Mouse (Mus musculus) limb, embryonic 13.5 days (tissue): Measurements from ENCODE around the gene 1700019A02Rik. TPM values are rescaled to one million over a fixed set of nuclear protein-coding genes. Genes with fewer than 3 reads are reported as not detected.

ENCODE experiments used
- ATAC-seq: fragments of 200-750 bp; cut with Nextera tagmentation; 2 replicates; pipeline ENCODE4 v1.8.0; 2017; ENCODE audit warnings: low read depth, moderate number of reproducible peaks, moderate TSS enrichment; ENCODE audit not compliant: low FRiP score
- H3K27ac ChIP-seq: fragments of 300-500 bp; sonication (generic); 2 replicates; pipeline ENCODE4 v1.5.1; 2015; ENCODE audit warnings: inconsistent platforms, mild to moderate bottlenecking, moderate library complexity
- H3K27me3 ChIP-seq: fragments of 300-500 bp; sonication (generic); 2 replicates; pipeline ENCODE4 v1.6.1; 2015; ENCODE audit warnings: mild to moderate bottlenecking, inconsistent platforms
- H3K36me3 ChIP-seq: fragments of 300-500 bp; sonication (generic); 2 replicates; pipeline ENCODE4 v1.6.1; 2015; ENCODE audit warnings: inconsistent platforms, mild to moderate bottlenecking, moderate library complexity
- H3K4me1 ChIP-seq: fragments of 300-500 bp; sonication (generic); 2 replicates; pipeline ENCODE4 v1.6.1; 2015; ENCODE audit warnings: inconsistent platforms
- H3K4me2 ChIP-seq: fragments of 300-500 bp; sonication (generic); replicated peaks from 2 replicates; pipeline ENCODE4 v1.6.1; 2015; ENCODE audit warnings: inconsistent platforms, mild to moderate bottlenecking, moderate library complexity
- H3K4me3 ChIP-seq: fragments of 300-500 bp; sonication (generic); 2 replicates; pipeline ENCODE4 v1.5.1; 2015; ENCODE audit warnings: moderate library complexity, mild to moderate bottlenecking, inconsistent platforms
- H3K9ac ChIP-seq: fragments of 300-500 bp; sonication (generic); 2 replicates; pipeline ENCODE4 v1.6.1; 2015; ENCODE audit warnings: mild to moderate bottlenecking, inconsistent platforms
- H3K9me3 ChIP-seq: fragments of 300-500 bp; sonication (generic); 2 replicates; pipeline ENCODE4 v1.6.1; 2016; ENCODE audit warnings: inconsistent platforms
- WGBS: fragments of 180-500 bp; shearing (Covaris S2); methylation state at CpG from one replicate; pipeline ENCODE4 v1.1.7; 2015; 5-methylcytosine and 5-hydroxymethylcytosine counted together
- polyA plus RNA-seq: library from polyadenylated mRNA; unstranded; fragments of >200 nt; fragmentation: Nextera tagmentation; extraction: Ambion mirVana; gene quantifications from 2 replicates; pipeline ENCODE4 v1.2.1, GENCODE M21; 2015

The 1700019A02Rik gene
- polyA plus RNA-seq, result not detected in 2 replicates

- Histone ChIP-seq H3K4me2 (no peak within 1 kb of the TSS), H3K9me3 (no peaks in the 10 kb centered on the region), H3K27ac (no peak within 1 kb of the TSS), H3K27me3 (no peaks in the 10 kb centered on the region), H3K4me3 (no peak within 1 kb of the TSS), H3K4me1 (no peaks in the 10 kb centered on the region), H3K36me3 (peaks cover 13% of the 10 kb centered on the region), H3K9ac (no peak within 1 kb of the TSS)
- 92% methylated on average over 8 of the region's 8 CpGs for WGBS
- ATAC-seq, result no peak
Measured at GRCm38 (mm10) chr1:53187536-53187935, at the start of gene 1700019A02Rik. 1700019A02Rik (minus strand) TSS chr1:53187636.

- Histone ChIP-seq H3K4me2 (no peak overlapping the region), H3K9me3 (0 out of 2 replicates have a peak, but pooled peaks cover 3% of the 10 kb centered on the region), H3K4me1 (no peaks in the 10 kb centered on the region), H3K9ac (no peak overlapping the region), H3K27me3 (no peaks in the 10 kb centered on the region), H3K36me3 (peaks cover 5% of the 10 kb centered on the region; the same call in 1 of the 2 replicates), H3K27ac (no peak overlapping the region), H3K4me3 (no peak overlapping the region)
- WGBS, result 71% methylated on average over 1 of the region's 1 CpGs
- no peak for ATAC-seq
Measured at GRCm38 (mm10) chr1:53226063-53226462, 38.6 kb upstream of the 1700019A02Rik start.

- Histone ChIP-seq H3K4me2 (no peak overlapping the region), H3K9ac (no peak overlapping the region), H3K27me3 (no peaks in the 10 kb centered on the region), H3K9me3 (0 out of 2 replicates have a peak, but pooled peaks cover 3% of the 10 kb centered on the region), H3K4me1 (no peaks in the 10 kb centered on the region), H3K27ac (no peak overlapping the region), H3K36me3 (peaks cover 5% of the 10 kb centered on the region; the same call in 1 of the 2 replicates), H3K4me3 (no peak overlapping the region)
- ATAC-seq, result no peak
- 80% methylated on average over 3 of the region's 3 CpGs for WGBS
Measured at GRCm38 (mm10) chr1:53225616-53226015, 38.2 kb upstream of the 1700019A02Rik start.

GRCm38 (mm10) chr1:53224775-53225174, 37.3 kb upstream of the 1700019A02Rik start:
- no peak for ATAC-seq
- Histone ChIP-seq H3K36me3 (peaks cover 5% of the 10 kb centered on the region; the same call in 1 of the 2 replicates), H3K27me3 (no peaks in the 10 kb centered on the region), H3K27ac (no peak overlapping the region), H3K9me3 (0 out of 2 replicates have a peak, but pooled peaks cover 3% of the 10 kb centered on the region), H3K9ac (no peak overlapping the region), H3K4me3 (no peak overlapping the region), H3K4me1 (no peaks in the 10 kb centered on the region), H3K4me2 (no peak overlapping the region)
- 64% methylated on average over 1 of the region's 1 CpGs for WGBS

- no peak overlapping the region for H3K27ac ChIP-seq
- peaks cover 8% of the 10 kb centered on the region; the same call in 1 of the 2 replicates for H3K4me1 ChIP-seq
- no peak overlapping the region for H3K9ac ChIP-seq
- ATAC-seq, result no peak
- H3K4me2 ChIP-seq, result no peak overlapping the region
- peaks cover 6% of the 10 kb centered on the region for H3K36me3 ChIP-seq
- peaks cover 12% of the 10 kb centered on the region for H3K27me3 ChIP-seq
- no peak overlapping the region for H3K4me3 ChIP-seq
- H3K9me3 ChIP-seq, result no peaks in the 10 kb centered on the region
Measured at GRCm38 (mm10) chr1:53210136-53210535, 22.7 kb upstream of the 1700019A02Rik start.

- Histone ChIP-seq H3K27me3 (peaks cover 43% of the 10 kb centered on the region), H3K4me3 (no peak overlapping the region), H3K9me3 (no peaks in the 10 kb centered on the region), H3K36me3 (peaks cover 6% of the 10 kb centered on the region), H3K9ac (no peak overlapping the region), H3K27ac (no peak overlapping the region), H3K4me2 (no peak overlapping the region), H3K4me1 (peaks cover 17% of the 10 kb centered on the region)
- 94% methylated on average over 2 of the region's 2 CpGs for WGBS
- no peak for ATAC-seq
Measured at GRCm38 (mm10) chr1:53203902-53204301, 16.5 kb upstream of the 1700019A02Rik start.

GRCm38 (mm10) chr1:53201630-53202199, 14.3 kb upstream of the 1700019A02Rik start:
- Histone ChIP-seq H3K36me3 (peaks cover 5% of the 10 kb centered on the region), H3K4me1 (peaks cover 37% of the 10 kb centered on the region), H3K27me3 (peaks cover 51% of the 10 kb centered on the region), H3K9ac (no peak overlapping the region), H3K9me3 (no peaks in the 10 kb centered on the region), H3K4me3 (no peak overlapping the region), H3K27ac (no peak overlapping the region), H3K4me2 (no peak overlapping the region)
- peak; percentile 72 for ATAC-seq
- WGBS, result 12% methylated on average over 2 of the region's 2 CpGs

GRCm38 (mm10) chr1:53194536-53194935, 7.1 kb upstream of the 1700019A02Rik start:
- Histone ChIP-seq H3K4me2 (no peak overlapping the region), H3K27me3 (peaks cover 12% of the 10 kb centered on the region), H3K4me1 (peaks cover 30% of the 10 kb centered on the region), H3K36me3 (0 out of 2 replicates have a peak, but pooled peaks cover 2% of the 10 kb centered on the region), H3K9ac (no peak overlapping the region), H3K4me3 (no peak overlapping the region), H3K27ac (no peak overlapping the region), H3K9me3 (no peaks in the 10 kb centered on the region)
- 90% methylated on average over 3 of the region's 3 CpGs for WGBS
- ATAC-seq, result no peak

GRCm38 (mm10) chr1:53191234-53191633, 3.8 kb upstream of the 1700019A02Rik start:
- no peak overlapping the region for H3K9ac ChIP-seq
- peaks cover 2% of the 10 kb centered on the region; the same call in 1 of the 2 replicates for H3K27me3 ChIP-seq
- H3K9me3 ChIP-seq, result no peaks in the 10 kb centered on the region
- H3K4me1 ChIP-seq, result peaks cover 7% of the 10 kb centered on the region; the same call in 1 of the 2 replicates
- ATAC-seq, result 0 out of 2 replicates have a peak, but pooled peaks have one; percentile 36
- H3K27ac ChIP-seq, result no peak overlapping the region
- H3K36me3 ChIP-seq, result peaks cover 13% of the 10 kb centered on the region
- H3K4me2 ChIP-seq, result no peak overlapping the region
- no peak overlapping the region for H3K4me3 ChIP-seq
- 68% methylated on average over 3 of the region's 3 CpGs for WGBS

GRCm38 (mm10) chr1:53189620-53190019, 2.2 kb upstream of the 1700019A02Rik start:
- 0 out of 2 replicates have a peak, but pooled peaks cover 2% of the 10 kb centered on the region for H3K4me1 ChIP-seq
- 84% methylated on average over 3 of the region's 3 CpGs for WGBS
- H3K36me3 ChIP-seq, result peaks cover 13% of the 10 kb centered on the region
- H3K9me3 ChIP-seq, result no peaks in the 10 kb centered on the region
- H3K9ac ChIP-seq, result no peak overlapping the region
- peaks cover 2% of the 10 kb centered on the region; the same call in 1 of the 2 replicates for H3K27me3 ChIP-seq
- H3K4me3 ChIP-seq, result no peak overlapping the region
- no peak overlapping the region for H3K27ac ChIP-seq
- no peak for ATAC-seq
- no peak overlapping the region for H3K4me2 ChIP-seq

GRCm38 (mm10) chr1:53186301-53186700, 1.1 kb downstream of the 1700019A02Rik start:
- no peak for ATAC-seq
- Histone ChIP-seq H3K4me2 (no peak overlapping the region), H3K4me1 (no peaks in the 10 kb centered on the region), H3K9me3 (no peaks in the 10 kb centered on the region), H3K27ac (no peak overlapping the region), H3K27me3 (no peaks in the 10 kb centered on the region), H3K9ac (no peak overlapping the region), H3K4me3 (no peak overlapping the region), H3K36me3 (peaks cover 10% of the 10 kb centered on the region)
- WGBS, result 91% methylated on average over 3 of the region's 3 CpGs

GRCm38 (mm10) chr1:53157715-53158114, 29.7 kb downstream of the 1700019A02Rik start:
- Histone ChIP-seq H3K9ac (no peak overlapping the region), H3K4me2 (no peak overlapping the region), H3K4me3 (no peak overlapping the region), H3K27ac (no peak overlapping the region), H3K36me3 (no peaks in the 10 kb centered on the region), H3K27me3 (no peaks in the 10 kb centered on the region), H3K9me3 (no peaks in the 10 kb centered on the region), H3K4me1 (no peaks in the 10 kb centered on the region)
- peak; percentile 81 for ATAC-seq
- 29% methylated on average over 6 of the region's 6 CpGs for WGBS

GRCm38 (mm10) chr1:53123066-53123465, 64.4 kb downstream of the 1700019A02Rik start:
- H3K4me1 ChIP-seq, result no peaks in the 10 kb centered on the region
- no peak overlapping the region for H3K4me3 ChIP-seq
- no peaks in the 10 kb centered on the region for H3K36me3 ChIP-seq
- 6% methylated on average over 2 of the region's 2 CpGs for WGBS
- 0 out of 2 replicates have a peak, but pooled peaks have one; percentile 48 for ATAC-seq
- no peak overlapping the region for H3K27ac ChIP-seq
- no peak overlapping the region for H3K9ac ChIP-seq
- no peak overlapping the region for H3K4me2 ChIP-seq
- no peaks in the 10 kb centered on the region for H3K9me3 ChIP-seq
- H3K27me3 ChIP-seq, result no peaks in the 10 kb centered on the region
